Mouse (Mus musculus): Measurements from ENCODE around the gene Cspg4. TPM values are rescaled to one million over a fixed set of nuclear protein-coding genes. Genes with fewer than 3 reads are reported as not detected.

Cspg4 gene
- polyA plus RNA-seq, 1 experiment from 2014 or later, result 13.8 TPM

DNA sequence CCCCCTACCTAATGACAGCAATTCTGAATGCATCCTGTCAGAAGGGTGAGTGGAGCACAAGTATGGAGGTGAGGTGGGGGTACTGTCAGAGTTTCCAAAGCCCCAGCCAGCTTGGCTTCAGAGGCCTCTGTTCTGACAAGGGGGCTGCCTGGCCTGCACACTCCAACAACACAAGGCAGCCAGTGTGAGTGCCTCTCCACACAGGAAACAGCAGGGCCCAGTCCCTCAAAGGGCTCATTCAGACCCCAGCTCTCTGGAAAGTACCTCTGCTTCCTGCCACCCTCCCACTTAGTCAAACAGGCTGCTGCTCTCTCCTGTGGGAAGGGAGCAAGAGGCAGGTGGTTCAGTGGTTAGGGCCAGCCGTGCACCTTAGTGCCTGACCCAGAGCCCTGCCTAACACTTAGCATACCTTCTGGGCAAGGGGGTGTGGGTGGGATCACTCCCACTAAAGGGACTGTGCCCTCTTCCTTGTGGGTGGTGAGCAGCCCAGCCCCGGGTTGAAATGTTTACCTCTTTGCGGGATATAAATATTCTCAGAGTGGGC is 16.8 kb downstream of the Cspg4 start:
- Histone ChIP-seq H3K27ac (peak overlapping the region; percentile 94), H3K27me3 (no peaks in the 10 kb centered on the region), H3K9me3 (no peaks in the 10 kb centered on the region), H3K36me3 (peaks cover 34% of the 10 kb centered on the region), H3K9ac (replicated peaks) (no peak overlapping the region; the same call in 1 of the 2 replicates), H3K4me3 (replicated peaks) (no peak overlapping the region), H3K4me2 (no peak overlapping the region), H3K4me1 (replicated peaks) (peaks cover 62% of the 10 kb centered on the region)
- WGBS, result 82% methylated on average over 3 of the region's 3 CpGs
- ATAC-seq (ENCODE audit: insufficient number of reproducible peaks, insufficient read depth, low FRiP score, low TSS enrichment, low read depth), result peak; percentile 53

DNA sequence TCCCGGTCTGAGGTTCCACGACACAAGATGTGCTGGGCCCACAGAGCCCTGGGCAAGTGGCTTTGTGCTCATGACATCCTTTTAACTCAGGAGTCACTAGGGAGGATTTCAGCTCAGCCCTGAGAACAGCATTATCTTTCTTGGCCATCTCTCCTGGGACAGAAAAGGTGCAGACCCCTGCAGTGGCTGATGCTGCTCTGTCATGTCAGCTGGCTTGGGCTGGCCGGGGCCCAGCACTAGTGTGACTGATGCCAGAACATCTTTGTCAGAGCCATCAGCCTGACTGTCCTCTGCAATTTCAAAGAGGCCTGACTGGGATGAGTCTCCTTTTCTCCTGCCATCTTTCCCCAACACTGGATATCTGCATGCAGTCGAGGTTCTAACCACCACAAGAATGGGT is 17.4 kb downstream of the Cspg4 start:
- H3K27me3 ChIP-seq, result no peaks in the 10 kb centered on the region
- no peak for ATAC-seq (ENCODE audit: insufficient number of reproducible peaks, insufficient read depth, low FRiP score, low TSS enrichment, low read depth)
- WGBS, result 64% methylated on average over 4 of the region's 4 CpGs
- H3K27ac ChIP-seq, result peak overlapping the region; percentile 94
- H3K36me3 ChIP-seq, result peaks cover 35% of the 10 kb centered on the region
- H3K4me1 ChIP-seq (replicated peaks), result peaks cover 56% of the 10 kb centered on the region
- H3K9me3 ChIP-seq, result no peaks in the 10 kb centered on the region
- no peak overlapping the region for H3K4me2 ChIP-seq
- H3K4me3 ChIP-seq (replicated peaks), result no peak overlapping the region
- no peak overlapping the region; the same call in 1 of the 2 replicates for H3K9ac ChIP-seq (replicated peaks)

DNA sequence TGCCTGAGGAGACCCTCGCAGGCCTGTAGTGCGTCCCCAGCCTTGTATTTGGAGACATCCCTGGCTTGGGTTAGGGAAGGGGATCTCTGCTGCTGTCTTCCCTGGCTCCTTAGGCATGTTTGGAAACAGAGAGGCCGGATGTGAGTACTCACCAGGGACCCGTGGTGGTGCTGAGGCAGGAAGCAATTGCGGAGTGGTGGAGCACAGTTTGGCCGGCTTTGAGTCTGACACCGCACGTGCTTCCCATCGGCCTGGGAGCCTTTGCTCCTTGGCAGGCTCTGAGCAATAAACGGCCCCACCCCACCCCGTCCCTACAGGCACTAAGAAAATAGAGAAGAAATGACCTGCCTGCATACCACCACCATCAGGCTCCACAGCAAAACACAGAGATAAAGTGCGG is 18.0 kb downstream of the Cspg4 start:
- Histone ChIP-seq H3K4me1 (replicated peaks) (peaks cover 55% of the 10 kb centered on the region), H3K9me3 (no peaks in the 10 kb centered on the region), H3K4me2 (no peak overlapping the region), H3K4me3 (replicated peaks) (no peak overlapping the region), H3K27ac (peak overlapping the region; percentile 94), H3K9ac (replicated peaks) (no peak overlapping the region), H3K27me3 (no peaks in the 10 kb centered on the region), H3K36me3 (peaks cover 40% of the 10 kb centered on the region)
- WGBS, result 45% methylated on average over 12 of the region's 12 CpGs
- ATAC-seq (ENCODE audit: insufficient number of reproducible peaks, insufficient read depth, low FRiP score, low TSS enrichment, low read depth), result no peak

DNA sequence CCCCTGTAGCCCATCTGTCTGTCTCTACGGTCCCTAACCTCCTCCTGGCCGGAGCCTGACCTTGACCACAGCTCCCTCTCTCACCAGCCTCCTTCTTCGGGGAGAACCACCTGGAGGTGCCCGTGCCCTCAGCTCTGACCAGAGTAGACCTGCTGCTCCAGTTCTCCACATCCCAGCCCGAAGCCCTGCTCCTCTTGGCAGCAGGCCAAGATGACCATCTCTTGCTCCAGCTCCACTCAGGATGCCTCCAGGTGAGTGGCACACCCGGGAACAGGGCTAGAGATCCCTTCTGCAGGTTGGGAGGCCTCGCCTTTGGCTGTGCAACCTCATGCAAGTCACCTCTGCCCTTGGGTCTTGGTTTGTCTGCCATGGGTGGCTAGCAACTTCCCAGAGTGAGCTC is 18.6 kb downstream of the Cspg4 start:
- H3K36me3 ChIP-seq, result peaks cover 46% of the 10 kb centered on the region
- ATAC-seq (ENCODE audit: insufficient number of reproducible peaks, insufficient read depth, low FRiP score, low TSS enrichment, low read depth), result no peak
- no peak overlapping the region for H3K4me2 ChIP-seq
- H3K9ac ChIP-seq (replicated peaks), result no peak overlapping the region
- H3K27me3 ChIP-seq, result no peaks in the 10 kb centered on the region
- WGBS, result 82% methylated on average over 7 of the region's 7 CpGs
- peaks cover 51% of the 10 kb centered on the region for H3K4me1 ChIP-seq (replicated peaks)
- no peak overlapping the region for H3K4me3 ChIP-seq (replicated peaks)
- no peaks in the 10 kb centered on the region for H3K9me3 ChIP-seq
- H3K27ac ChIP-seq, result no peak overlapping the region

DNA sequence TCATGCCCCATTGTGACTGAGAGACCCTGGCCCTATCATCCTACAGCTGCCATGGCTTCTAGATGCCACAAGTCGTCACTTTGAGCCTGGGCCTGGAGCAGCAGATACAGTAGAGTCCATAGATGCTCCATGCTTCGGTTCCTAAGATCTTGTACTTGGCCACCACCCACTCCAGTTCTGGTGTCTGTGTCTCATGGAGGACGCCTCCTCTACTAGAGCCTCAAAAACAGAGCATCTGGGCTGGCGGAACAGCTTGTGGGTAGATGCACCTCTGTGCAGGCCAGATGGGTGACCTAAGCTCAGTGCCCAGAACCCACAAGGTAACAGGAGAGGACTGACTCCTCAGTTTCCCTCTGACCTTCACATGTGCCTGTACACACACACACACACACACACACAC is 19.5 kb downstream of the Cspg4 start:
- Histone ChIP-seq H3K4me1 (replicated peaks) (peaks cover 45% of the 10 kb centered on the region), H3K4me3 (replicated peaks) (no peak overlapping the region), H3K27ac (no peak overlapping the region), H3K9me3 (no peaks in the 10 kb centered on the region), H3K9ac (replicated peaks) (no peak overlapping the region), H3K36me3 (peaks cover 52% of the 10 kb centered on the region), H3K27me3 (no peaks in the 10 kb centered on the region), H3K4me2 (no peak overlapping the region)
- no peak for ATAC-seq (ENCODE audit: insufficient number of reproducible peaks, insufficient read depth, low FRiP score, low TSS enrichment, low read depth)
- WGBS, result 84% methylated on average over 4 of the region's 4 CpGs

DNA sequence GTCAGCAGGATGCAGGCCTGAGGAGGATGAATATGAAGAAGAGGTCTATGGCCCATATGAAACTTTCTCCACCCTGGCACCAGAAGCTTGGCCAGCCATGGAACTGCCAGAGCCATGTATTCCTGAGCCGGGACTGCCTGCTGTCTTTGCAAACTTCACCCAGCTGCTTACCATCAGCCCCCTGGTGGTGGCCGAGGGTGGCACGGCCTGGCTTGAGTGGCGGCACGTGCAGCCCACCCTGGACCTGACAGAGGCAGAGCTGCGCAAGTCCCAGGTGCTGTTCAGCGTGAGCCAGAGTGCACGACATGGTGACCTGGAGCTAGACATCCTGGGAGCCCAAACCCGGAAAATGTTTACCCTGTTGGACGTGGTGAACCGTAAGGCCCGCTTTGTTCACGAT is 21.3 kb downstream of the Cspg4 start:
- 59% methylated on average over 13 of the region's 13 CpGs for WGBS
- Histone ChIP-seq H3K4me2 (no peak overlapping the region), H3K9me3 (no peaks in the 10 kb centered on the region), H3K4me1 (replicated peaks) (peaks cover 28% of the 10 kb centered on the region), H3K27ac (no peak overlapping the region), H3K9ac (replicated peaks) (no peak overlapping the region), H3K27me3 (peaks cover 4% of the 10 kb centered on the region; the same call in 1 of the 2 replicates), H3K4me3 (replicated peaks) (no peak overlapping the region), H3K36me3 (peaks cover 52% of the 10 kb centered on the region)
- no peak for ATAC-seq (ENCODE audit: insufficient number of reproducible peaks, insufficient read depth, low FRiP score, low TSS enrichment, low read depth)

DNA sequence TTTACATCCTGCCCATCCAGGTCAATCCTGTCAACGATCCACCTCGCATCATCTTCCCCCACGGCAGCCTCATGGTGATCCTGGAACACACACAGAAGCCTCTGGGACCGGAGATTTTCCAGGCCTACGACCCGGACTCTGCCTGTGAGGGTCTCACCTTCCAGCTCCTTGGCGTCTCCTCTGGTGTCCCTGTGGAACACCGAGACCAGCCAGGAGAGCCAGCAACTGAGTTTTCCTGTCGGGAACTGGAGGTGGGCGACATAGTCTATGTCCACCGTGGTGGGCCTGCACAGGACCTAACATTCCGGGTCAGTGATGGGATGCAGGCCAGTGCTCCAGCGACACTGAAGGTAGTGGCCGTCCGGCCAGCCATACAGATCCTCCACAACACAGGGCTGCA is 21.8 kb downstream of the Cspg4 start:
- no peak for ATAC-seq (ENCODE audit: insufficient number of reproducible peaks, insufficient read depth, low FRiP score, low TSS enrichment, low read depth)
- Histone ChIP-seq H3K4me1 (replicated peaks) (peaks cover 24% of the 10 kb centered on the region), H3K27me3 (peaks cover 4% of the 10 kb centered on the region; the same call in 1 of the 2 replicates), H3K9ac (replicated peaks) (no peak overlapping the region), H3K36me3 (peaks cover 52% of the 10 kb centered on the region), H3K9me3 (no peaks in the 10 kb centered on the region), H3K4me2 (no peak overlapping the region), H3K4me3 (replicated peaks) (no peak overlapping the region), H3K27ac (no peak overlapping the region)
- 88% methylated on average over 15 of the region's 15 CpGs for WGBS

DNA sequence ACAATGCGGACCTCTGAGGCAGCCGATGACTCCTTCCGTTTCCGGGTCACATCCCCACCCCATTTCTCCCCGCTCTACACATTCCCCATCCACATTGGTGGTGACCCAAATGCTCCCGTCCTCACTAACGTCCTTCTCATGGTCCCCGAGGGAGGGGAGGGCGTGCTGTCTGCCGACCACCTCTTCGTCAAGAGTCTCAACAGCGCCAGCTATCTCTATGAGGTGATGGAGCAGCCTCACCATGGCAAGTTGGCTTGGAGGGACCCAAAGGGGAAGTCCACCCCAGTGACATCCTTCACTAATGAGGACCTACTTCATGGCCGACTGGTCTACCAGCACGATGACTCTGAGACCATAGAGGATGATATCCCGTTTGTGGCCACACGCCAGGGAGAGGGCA is 22.7 kb downstream of the Cspg4 start:
- H3K36me3 ChIP-seq, result peaks cover 59% of the 10 kb centered on the region

DNA sequence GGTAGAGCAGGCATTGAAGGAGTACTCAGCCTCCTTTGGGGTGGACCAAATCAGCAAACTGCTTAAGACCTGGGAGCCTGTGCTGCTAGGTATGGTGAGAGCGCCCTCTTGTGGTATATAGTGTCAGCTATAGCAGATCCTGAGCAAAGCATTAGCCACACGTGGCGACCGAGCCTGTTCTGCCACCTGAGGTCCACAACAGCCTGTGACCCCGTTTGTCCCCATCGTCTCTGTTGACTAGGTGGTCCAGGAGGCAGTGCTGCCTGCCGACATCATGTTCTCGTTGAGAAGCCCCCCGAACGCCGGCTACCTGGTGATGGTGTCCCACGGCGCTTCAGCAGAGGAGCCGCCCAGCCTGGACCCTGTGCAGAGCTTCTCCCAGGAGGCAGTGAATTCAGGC is 25.0 kb downstream of the Cspg4 start:
- H3K27ac ChIP-seq, result no peak overlapping the region
- 8% methylated on average over 14 of the region's 14 CpGs for WGBS
- no peak overlapping the region for H3K4me3 ChIP-seq (replicated peaks)
- ATAC-seq (ENCODE audit: insufficient number of reproducible peaks, insufficient read depth, low FRiP score, low TSS enrichment, low read depth), result no peak; the same call in 1 of the 2 replicates
- H3K4me2 ChIP-seq, result peak overlapping the region; percentile 46
- H3K36me3 ChIP-seq, result peaks cover 57% of the 10 kb centered on the region
- H3K27me3 ChIP-seq, result peaks cover 4% of the 10 kb centered on the region; the same call in 1 of the 2 replicates
- no peaks in the 10 kb centered on the region for H3K9me3 ChIP-seq
- peaks cover 13% of the 10 kb centered on the region for H3K4me1 ChIP-seq (replicated peaks)
- H3K9ac ChIP-seq (replicated peaks), result no peak overlapping the region

More for the DNA sequence above, 22.7 kb downstream of the Cspg4 start:
- peaks cover 4% of the 10 kb centered on the region; the same call in 1 of the 2 replicates for H3K27me3 ChIP-seq
- no peak overlapping the region for H3K9ac ChIP-seq (replicated peaks)
- H3K4me3 ChIP-seq (replicated peaks), result no peak overlapping the region
- H3K9me3 ChIP-seq, result no peaks in the 10 kb centered on the region
- H3K27ac ChIP-seq, result no peak overlapping the region
- ATAC-seq (ENCODE audit: insufficient number of reproducible peaks, insufficient read depth, low FRiP score, low TSS enrichment, low read depth), result no peak
- H3K4me1 ChIP-seq (replicated peaks), result peaks cover 16% of the 10 kb centered on the region
- no peak overlapping the region for H3K4me2 ChIP-seq
- WGBS, result 93% methylated on average over 16 of the region's 16 CpGs

DNA sequence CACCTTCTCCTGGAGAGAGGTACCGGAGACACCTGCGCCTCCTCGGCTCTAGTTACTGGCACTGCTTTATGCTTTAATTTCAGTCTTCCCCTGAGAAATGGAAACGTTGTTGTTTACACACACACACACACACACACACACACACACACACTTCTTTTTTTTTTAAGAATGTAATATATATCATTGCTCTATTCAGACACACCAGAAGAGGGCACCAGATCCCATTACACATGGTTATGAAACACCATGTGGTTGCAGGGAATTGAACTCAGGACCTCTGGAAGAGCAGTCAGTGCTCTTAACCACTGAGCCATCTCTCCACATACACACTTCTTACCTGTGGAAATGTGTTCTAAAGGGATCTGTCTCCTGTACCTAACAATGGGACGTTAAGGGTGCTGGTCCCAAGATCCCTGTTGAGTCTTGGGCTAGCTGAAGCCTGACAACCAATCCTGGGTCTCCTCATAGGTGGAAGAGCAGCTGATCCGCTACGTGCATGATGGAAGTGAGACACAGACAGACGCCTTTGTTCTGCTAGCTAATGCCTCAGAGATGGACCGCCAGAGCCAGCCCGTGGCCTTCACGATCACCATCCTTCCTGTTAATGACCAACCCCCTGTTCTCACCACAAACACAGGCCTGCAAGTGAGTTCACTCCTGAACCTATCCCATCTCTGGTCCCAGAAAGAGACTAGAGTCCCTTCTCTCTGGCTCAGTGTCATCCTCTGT is 25.9 kb downstream of the Cspg4 start:
- 71% methylated on average over 11 of the region's 11 CpGs for WGBS
- peaks cover 48% of the 10 kb centered on the region for H3K36me3 ChIP-seq

DNA sequence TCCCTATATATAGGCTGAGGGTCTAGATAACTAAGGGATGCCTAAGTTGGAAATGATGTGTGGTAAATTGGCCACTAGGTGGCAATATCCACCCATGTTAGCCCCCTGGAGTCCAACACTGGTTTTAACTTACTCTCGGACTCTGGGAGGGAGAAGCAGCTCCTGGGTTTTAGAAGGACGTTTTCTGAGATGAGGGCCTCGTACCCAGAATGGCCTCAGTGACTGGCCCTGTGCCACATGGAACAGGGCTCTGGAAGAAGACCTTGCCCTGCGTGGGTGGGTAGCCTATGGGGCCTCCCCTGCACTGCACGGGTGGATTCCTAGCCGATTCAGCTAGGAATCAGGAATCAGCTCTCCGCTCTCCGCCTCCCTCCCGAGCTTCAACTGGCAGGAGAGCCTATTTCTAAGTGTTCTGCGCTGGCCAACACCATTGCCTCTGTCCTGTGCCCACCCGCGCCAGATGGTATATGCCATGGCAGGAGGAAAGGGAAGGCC is 26.7 kb downstream of the Cspg4 start:
- Histone ChIP-seq H3K4me3 (replicated peaks) (no peak overlapping the region), H3K27ac (no peak overlapping the region)
- 33% methylated on average over 12 of the region's 12 CpGs for WGBS

More for the DNA sequence above, 25.9 kb downstream of the Cspg4 start:
- no peak overlapping the region for H3K4me3 ChIP-seq (replicated peaks)
- peaks cover 13% of the 10 kb centered on the region for H3K4me1 ChIP-seq (replicated peaks)
- H3K4me2 ChIP-seq, result no peak overlapping the region
- ATAC-seq (ENCODE audit: insufficient number of reproducible peaks, insufficient read depth, low FRiP score, low TSS enrichment, low read depth), result no peak
- no peak overlapping the region for H3K9ac ChIP-seq (replicated peaks)
- H3K27me3 ChIP-seq, result peaks cover 4% of the 10 kb centered on the region; the same call in 1 of the 2 replicates
- H3K9me3 ChIP-seq, result no peaks in the 10 kb centered on the region
- no peak overlapping the region for H3K27ac ChIP-seq

More for the DNA sequence above, 26.7 kb downstream of the Cspg4 start:
- H3K9ac ChIP-seq (replicated peaks), result peak overlapping the region; percentile 42; the same call in 1 of the 2 replicates
- ATAC-seq (ENCODE audit: insufficient number of reproducible peaks, insufficient read depth, low FRiP score, low TSS enrichment, low read depth), result no peak
- H3K36me3 ChIP-seq, result peaks cover 39% of the 10 kb centered on the region
- H3K4me2 ChIP-seq, result peak overlapping the region; percentile 37
- H3K4me1 ChIP-seq (replicated peaks), result peaks cover 13% of the 10 kb centered on the region
- no peaks in the 10 kb centered on the region for H3K9me3 ChIP-seq
- peaks cover 4% of the 10 kb centered on the region; the same call in 1 of the 2 replicates for H3K27me3 ChIP-seq
